Mouse (Mus musculus): Measurements from ENCODE around the gene Dlgap1. TPM values are rescaled to one million over a fixed set of nuclear protein-coding genes. Genes with fewer than 3 reads are reported as not detected.

Dlgap1 gene
- polyA plus RNA-seq, 1 experiment: 0.26 TPM

DNA sequence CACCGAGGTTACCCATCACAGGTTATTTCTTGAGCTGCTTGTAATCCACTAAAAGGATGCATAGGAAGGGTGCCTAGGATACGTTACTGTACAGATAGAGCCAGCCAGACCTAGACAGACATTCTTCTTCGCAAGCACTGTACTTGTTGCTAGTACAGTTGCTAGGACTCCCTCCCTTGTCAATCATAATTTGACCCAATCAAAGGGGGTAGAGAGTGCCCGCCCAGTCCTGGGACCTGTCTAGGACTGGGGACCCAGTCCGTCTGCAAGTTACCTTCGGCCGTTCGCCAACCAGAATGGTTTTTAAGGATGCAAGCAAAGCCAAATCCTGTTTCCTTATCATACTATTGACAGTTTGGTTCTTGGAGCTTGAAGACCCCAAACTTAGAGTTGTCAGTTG lies 895.2 kb downstream of the Dlgap1 start:
- no peak overlapping the region for H3K4me3 ChIP-seq (ENCODE audit: insufficient read depth, low read length)
- no peak for TF ChIP-seq CTCF (IDR thresholded peaks at IDR 0.05; ENCODE audit: borderline replicate concordance, insufficient read depth, low read length)
- no peak for TF ChIP-seq POLR2A (IDR thresholded peaks at IDR 0.05; ENCODE audit: low read depth, low read length)
- no peak overlapping the region for H3K27ac ChIP-seq (ENCODE audit: insufficient read depth, low read length)
- H3K4me1 ChIP-seq (ENCODE audit: control insufficient read depth, insufficient read depth, low read length): no peaks in the 10 kb centered on the region

DNA sequence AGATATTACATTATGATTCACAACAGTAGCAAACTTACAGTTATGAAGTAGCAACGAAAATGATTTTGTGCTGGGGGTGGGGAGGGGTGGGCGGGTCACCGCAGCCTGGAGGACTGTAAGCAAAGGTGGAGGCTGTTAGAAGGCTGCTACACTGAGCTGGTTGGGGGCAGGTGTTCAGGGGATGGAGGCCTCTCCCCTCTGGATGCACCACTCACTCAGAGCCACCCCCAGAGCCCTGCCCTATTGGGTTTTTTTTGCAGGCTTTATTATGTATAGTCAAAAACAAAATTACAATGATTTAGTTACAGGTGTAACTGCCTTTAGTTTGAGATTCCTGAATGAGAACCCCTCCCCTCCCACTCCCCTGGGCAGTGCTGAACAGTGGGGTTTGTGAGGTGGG lies 895.8 kb downstream of the Dlgap1 start:
- no peak overlapping the region for H3K4me3 ChIP-seq (ENCODE audit: insufficient read depth, low read length)
- H3K4me1 ChIP-seq (ENCODE audit: control insufficient read depth, insufficient read depth, low read length): no peaks in the 10 kb centered on the region
- H3K27ac ChIP-seq (ENCODE audit: insufficient read depth, low read length): no peak overlapping the region
- no peak for TF ChIP-seq POLR2A (IDR thresholded peaks at IDR 0.05; ENCODE audit: low read depth, low read length)
- TF ChIP-seq CTCF (IDR thresholded peaks at IDR 0.05; ENCODE audit: borderline replicate concordance, insufficient read depth, low read length): no peak

DNA sequence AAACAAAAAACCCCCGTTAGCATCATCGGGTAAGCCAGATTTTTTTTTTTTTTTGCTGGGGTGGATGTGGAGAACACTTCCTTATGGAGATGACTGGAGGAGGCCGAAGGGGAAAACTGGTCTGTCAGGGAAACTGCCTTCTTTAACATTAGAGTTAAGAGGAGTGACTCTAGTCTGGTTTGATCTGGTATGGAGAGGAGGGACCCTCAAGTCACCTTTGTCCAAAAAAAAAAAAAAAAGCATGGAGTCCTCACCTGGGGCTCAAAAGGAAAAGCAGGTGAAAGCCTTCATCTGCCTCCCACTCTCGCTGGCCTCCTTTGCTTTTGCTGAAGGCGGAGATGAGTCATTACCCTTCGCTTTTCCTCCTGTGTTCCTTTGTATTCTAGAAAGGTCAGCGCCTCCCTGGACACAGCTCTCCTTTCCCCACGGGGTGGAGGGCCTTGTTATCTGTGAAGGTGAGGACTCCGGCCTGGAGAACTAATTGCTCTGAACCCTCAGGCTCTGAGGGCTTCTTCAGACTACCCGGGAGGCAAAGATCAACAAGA lies 896.3 kb downstream of the Dlgap1 start:
- Histone ChIP-seq H3K4me3 (ENCODE audit: insufficient read depth, low read length) (no peak overlapping the region), H3K27ac (ENCODE audit: insufficient read depth, low read length) (no peak overlapping the region), H3K4me1 (ENCODE audit: control insufficient read depth, insufficient read depth, low read length) (no peaks in the 10 kb centered on the region)
- no peak for TF ChIP-seq CTCF (IDR thresholded peaks at IDR 0.05; ENCODE audit: borderline replicate concordance, insufficient read depth, low read length)
- no peak for TF ChIP-seq POLR2A (IDR thresholded peaks at IDR 0.05; ENCODE audit: low read depth, low read length)

DNA sequence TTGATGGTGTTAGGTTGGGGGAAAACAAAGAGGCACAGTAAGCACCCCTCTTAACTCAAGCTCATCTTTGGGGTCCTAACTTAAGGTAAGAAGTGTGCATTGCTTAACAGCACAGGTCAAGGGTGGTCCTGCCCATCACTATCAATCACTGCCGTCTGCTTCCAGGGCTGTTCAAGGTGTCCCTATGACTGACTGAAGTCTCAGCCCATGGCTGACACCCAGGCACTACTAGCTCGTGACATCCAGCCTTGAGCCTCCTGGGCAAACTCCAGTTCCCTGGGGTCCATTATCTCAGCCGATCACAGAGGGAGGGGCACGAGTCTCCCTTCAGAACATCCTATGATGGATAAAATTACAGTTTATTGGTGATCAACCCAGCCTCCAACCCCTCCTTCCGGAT lies 897.2 kb downstream of the Dlgap1 start:
- Histone ChIP-seq H3K27ac (ENCODE audit: insufficient read depth, low read length) (no peak overlapping the region), H3K4me1 (ENCODE audit: control insufficient read depth, insufficient read depth, low read length) (no peaks in the 10 kb centered on the region), H3K4me3 (ENCODE audit: insufficient read depth, low read length) (no peak overlapping the region)
- TF ChIP-seq POLR2A (IDR thresholded peaks at IDR 0.05; ENCODE audit: low read depth, low read length): no peak
- TF ChIP-seq CTCF (IDR thresholded peaks at IDR 0.05; ENCODE audit: borderline replicate concordance, insufficient read depth, low read length): no peak

DNA sequence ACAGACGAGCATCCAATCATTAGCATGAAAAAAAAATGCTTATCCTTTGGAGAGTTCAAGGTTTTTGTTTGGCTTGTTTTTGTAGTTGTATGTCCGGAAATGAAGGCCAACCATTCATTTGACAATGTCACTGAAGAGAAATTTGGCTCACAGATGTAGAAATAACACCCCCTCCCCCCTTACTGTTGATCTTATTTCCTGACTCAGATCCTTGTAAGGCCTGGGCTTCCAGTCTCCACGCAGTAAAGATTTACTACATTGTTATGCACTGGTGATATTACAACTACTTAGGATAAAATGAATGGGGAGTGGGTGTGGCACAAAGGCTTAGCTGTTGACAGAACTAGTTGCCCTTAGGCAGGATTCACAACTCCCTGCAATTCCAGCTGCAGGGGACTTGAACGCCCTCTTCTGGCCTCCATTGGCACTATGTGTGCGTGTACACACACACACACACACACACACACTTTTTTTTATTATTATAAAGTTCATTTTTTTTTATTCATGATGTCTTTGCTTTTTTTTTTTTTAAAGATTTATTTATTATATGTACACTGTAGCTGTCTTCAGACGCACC lies 897.8 kb downstream of the Dlgap1 start:
- Histone ChIP-seq H3K4me3 (ENCODE audit: insufficient read depth, low read length) (no peak overlapping the region), H3K4me1 (ENCODE audit: control insufficient read depth, insufficient read depth, low read length) (no peaks in the 10 kb centered on the region), H3K27ac (ENCODE audit: insufficient read depth, low read length) (no peak overlapping the region)
- TF ChIP-seq CTCF (IDR thresholded peaks at IDR 0.05; ENCODE audit: borderline replicate concordance, insufficient read depth, low read length) (no peak), POLR2A (IDR thresholded peaks at IDR 0.05; ENCODE audit: low read depth, low read length) (no peak)

DNA sequence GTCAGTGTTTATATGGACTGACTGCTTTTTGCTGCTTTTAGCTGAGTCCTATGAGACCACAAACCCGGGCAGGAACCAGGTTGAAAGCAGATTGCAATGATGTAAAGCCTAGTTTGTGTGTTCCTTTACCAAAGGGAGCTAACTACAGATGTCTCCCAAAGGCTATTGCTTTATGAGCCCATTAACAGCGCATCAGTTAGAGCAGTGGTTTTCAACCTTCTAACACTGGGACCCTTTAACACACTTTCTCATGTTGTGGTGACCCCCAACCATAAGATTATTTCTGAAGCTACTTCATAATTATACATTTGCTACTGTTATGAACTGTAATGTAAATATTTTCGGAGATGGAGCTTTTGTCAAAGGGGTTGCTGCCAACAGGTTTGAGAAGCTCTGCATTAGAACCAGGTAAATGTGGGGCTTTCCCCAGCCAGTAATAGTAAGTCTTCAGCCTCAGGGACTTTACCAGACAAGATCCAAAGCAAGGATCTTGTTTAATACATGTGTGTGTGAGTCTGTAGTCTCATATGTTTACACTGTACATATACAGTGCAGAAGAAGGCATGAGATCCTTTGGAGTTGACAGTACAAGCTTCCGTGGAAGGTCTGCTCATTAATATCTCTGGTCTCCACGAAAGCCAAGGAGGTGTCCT lies 899.8 kb downstream of the Dlgap1 start:
- no peaks in the 10 kb centered on the region; the same call in 1 of the 2 replicates for H3K4me1 ChIP-seq (ENCODE audit: control insufficient read depth, insufficient read depth, low read length)
- H3K27ac ChIP-seq (ENCODE audit: insufficient read depth, low read length): no peak overlapping the region
- no peak overlapping the region for H3K4me3 ChIP-seq (ENCODE audit: insufficient read depth, low read length)
- TF ChIP-seq CTCF (IDR thresholded peaks at IDR 0.05; ENCODE audit: borderline replicate concordance, insufficient read depth, low read length) (no peak), POLR2A (IDR thresholded peaks at IDR 0.05; ENCODE audit: low read depth, low read length) (no peak)

DNA sequence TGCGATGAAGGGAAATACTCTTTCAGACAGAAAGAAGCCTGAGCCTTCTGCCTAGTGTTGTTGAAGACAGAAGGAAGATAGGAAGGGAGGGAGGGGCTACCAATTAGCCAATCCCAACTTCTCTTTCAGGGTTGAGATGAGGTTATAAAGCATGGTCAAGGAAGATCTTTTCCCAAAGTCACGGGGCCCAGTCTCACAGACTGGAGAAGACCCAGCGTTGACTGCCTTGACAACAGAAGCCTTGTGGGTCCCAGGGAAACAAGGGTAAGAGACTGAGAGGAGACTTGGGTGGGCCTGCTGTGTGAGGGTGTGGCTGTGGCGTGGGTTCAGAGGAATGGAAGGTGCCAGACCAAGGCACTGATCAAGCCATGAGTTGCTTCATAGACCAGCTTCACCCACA lies 901.7 kb downstream of the Dlgap1 start:
- no peak for TF ChIP-seq CTCF (IDR thresholded peaks at IDR 0.05; ENCODE audit: borderline replicate concordance, insufficient read depth, low read length)
- no peak for TF ChIP-seq POLR2A (IDR thresholded peaks at IDR 0.05; ENCODE audit: low read depth, low read length)
- no peaks in the 10 kb centered on the region; the same call in 1 of the 2 replicates for H3K4me1 ChIP-seq (ENCODE audit: control insufficient read depth, insufficient read depth, low read length)
- no peak overlapping the region for H3K4me3 ChIP-seq (ENCODE audit: insufficient read depth, low read length)
- H3K27ac ChIP-seq (ENCODE audit: insufficient read depth, low read length): no peak overlapping the region

Data from embryonic fibroblast, embryonic 13.5 days (primary cell).